In genomic region chr7:143798783-143799182, GRCm38 (mm10) we compare ENCODE assay signal across 28 mouse cellular contexts. TPM values are rescaled to one million over a fixed set of nuclear protein-coding genes. Genes with fewer than 3 reads are reported as not detected.
"Had no signal": no experiment of that assay in that cellular context is flagged by ENCODE, and none has a peak within 500 bp of the region (broad histone marks: within the 10 kb centered on the region; RNA-seq: fewer than 3 reads in every experiment).

No protein-coding gene starts in this region.

- H3K27me3 ChIP-seq: liver, embryonic 13.5 days; neural tube, embryonic 13.5 days; stomach, embryonic 15.5 days had no signal

- DNase-seq: kidney, adult 9 months; kidney, postnatal 14 days; kidney, postnatal 4 days; liver, embryonic 13.5 days; lung, adult 2 months; lung, postnatal 14 days; lung, postnatal 4 days; midbrain, embryonic 14.5 days; retina, postnatal 1 day; right cerebral cortex, postnatal 25 days; spleen, adult 18-20 months; thymus, postnatal 25 days had no signal

RNA-seq across cellular contexts. Expression of gene Mrgprg, which starts 32.0 kb away (rescaled TPM):
- total RNA-seq: layer of hippocampus, adult 18-20 months; layer of hippocampus, postnatal 14 days; left cerebral cortex, adult 8-10 months; left cerebral cortex, postnatal 14 days; liver, adult 2 months; megakaryocyte progenitor cell, adult 5-6 weeks; megakaryocyte-erythroid progenitor cell, adult 5-6 weeks; neutrophil, adult 5-6 weeks had no signal
- polyA plus RNA-seq: kidney, embryonic 16.5 days; limb, embryonic 11.5 days; limb, embryonic 14.5 days; liver, adult 2 months; liver, embryonic 13.5 days; liver, embryonic 16.5 days; lung, adult 2 months; lung, embryonic 16.5 days; midbrain, embryonic 11.5 days; midbrain, embryonic 14.5 days; neural tube, embryonic 13.5 days; stomach, embryonic 15.5 days had no signal
